Mouse (Mus musculus): ENCODE results near the gene Slc46a1.

The Slc46a1 gene

DNA sequence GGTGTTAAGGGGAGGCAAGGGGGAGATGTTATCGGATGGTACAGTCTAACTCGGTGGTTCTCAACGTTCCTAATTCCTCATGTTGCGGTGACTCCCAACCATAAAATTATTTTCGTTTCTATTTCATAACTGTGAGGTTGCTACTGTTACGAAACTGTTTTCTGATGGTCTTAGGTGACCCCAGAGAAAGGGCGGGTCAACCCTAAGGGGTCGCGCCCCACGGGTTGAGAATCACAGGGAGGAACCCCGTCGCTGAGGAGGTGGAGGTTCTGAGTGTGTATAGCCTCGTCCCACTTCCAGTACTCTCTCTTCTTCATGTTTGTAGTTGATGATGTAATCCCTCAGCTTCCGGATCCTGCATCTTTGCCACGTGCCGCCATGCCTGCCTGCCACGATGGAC lies 6.8 kb upstream of the Slc46a1 start:
- no peak for DNase-seq

GRCm38 (mm10) chr11:78461894-78462293 lies 3.6 kb upstream of the Slc46a1 start:
- DNase-seq: no peak

GRCm38 (mm10) chr11:78462669-78463068 lies 2.8 kb upstream of the Slc46a1 start:
- no peak for DNase-seq

DNA sequence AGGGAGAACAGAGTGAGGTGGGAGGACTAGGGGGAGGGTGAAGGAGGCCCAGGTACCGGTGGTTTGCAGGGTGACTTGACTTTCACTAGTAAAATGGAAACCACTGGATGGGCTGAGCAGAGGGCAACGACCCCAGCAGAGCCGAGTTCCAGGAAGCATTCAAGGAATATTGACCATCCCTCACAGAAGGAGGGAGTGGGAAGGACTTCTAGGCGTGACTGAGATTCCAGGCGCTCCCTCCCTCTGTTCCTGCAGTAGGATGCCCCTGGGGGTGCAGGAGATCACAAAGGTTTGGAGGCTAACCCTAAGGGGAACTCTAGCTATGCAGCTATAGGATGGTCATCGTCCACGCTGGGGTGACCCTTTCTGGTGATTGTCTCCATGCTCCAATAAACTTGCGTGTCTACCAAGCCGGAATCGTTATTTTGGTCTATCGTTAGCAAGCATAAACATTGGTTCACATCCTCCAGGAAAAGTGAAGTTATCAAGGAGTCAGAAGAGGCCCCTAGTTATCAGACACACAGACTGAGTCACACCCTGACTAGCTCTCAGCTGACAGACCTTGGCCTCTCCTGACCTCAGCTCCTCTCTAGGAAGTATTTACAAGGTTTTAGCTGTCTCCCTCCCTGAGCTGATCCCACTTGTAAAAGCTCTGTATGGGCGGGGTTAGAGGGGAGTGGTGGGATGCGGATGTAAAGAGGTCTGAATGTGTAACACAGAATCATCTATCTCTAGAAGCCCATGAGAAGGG lies 2.0 kb upstream of the Slc46a1 start:
- DNase-seq: no peak

- no peak for DNase-seq
Measured at GRCm38 (mm10) chr11:78465116-78465515, 381 bp upstream of the Slc46a1 start.

DNA sequence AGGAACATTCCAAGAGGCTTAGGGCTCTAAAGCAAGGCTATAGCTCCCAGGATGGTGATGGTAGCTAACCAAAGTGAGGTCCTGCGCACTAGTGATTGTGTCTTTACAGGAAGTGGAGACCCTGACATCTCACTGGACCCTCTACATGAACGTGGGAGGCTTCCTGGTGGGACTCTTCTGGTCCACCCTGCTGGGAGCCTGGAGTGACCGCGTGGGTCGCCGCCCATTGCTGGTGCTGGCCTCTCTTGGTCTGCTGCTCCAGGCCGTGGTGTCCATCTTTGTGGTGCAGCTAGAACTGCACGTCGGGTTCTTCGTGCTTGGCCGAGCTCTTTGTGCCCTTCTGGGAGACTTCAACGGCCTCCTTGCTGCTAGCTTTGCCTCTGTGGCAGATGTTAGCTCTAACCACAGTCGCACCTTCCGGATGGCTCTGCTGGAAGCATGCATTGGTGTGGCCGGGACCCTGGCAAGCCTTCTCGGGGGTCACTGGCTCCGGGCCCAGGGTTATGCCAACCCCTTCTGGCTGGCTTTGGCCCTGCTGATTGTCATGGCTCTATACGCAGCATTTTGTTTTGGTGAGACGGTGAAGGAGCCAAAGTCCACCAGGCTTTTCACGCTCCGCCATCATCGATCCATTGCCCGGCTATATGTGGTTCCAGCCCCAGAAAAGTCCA lies 880 bp downstream of the Slc46a1 start:
- DNase-seq: no peak

GRCm38 (mm10) chr11:78467515-78467914 lies 2.0 kb downstream of the Slc46a1 start:
- DNase-seq: no peak

- no peak for DNase-seq
Measured at GRCm38 (mm10) chr11:78467932-78468331, 2.4 kb downstream of the Slc46a1 start.

DNA sequence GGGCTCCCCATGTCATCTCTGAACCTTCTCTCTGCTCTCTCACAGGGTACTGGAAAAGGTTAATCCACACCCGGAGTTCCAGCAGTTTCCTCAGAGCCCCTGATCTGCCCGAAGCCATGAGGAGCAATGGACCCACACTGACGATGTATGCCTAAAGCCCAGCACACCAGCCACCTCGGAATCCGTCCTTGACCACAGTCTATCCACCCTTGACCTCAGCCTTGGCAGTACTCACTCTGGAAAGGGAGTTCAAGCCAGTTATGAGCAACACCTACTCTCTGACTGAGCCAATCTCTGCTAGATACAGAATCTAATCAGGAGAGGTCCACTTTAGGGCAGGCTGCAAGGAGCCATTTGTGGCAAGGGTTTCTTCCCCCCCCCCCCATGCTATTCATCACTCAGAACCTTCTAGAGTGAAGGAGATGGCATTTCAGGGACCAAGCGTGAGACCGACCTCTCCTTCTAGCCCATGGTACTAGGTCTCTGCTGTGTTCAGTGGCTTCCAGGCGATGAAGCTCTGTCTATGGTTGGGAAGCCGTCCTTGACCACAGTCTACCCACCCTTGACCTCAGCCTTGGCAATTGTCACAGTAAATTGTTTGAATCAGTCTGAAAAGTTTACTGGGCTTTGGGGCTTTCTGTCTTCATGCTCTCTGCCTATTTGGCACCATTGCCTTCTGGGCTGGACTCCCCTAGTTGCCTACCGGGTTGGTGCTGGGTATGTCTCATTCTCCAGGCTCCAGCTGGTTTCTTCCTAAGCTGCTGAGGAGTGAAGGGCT lies 6.0 kb downstream of the Slc46a1 start:
- DNase-seq: no peak

DNA sequence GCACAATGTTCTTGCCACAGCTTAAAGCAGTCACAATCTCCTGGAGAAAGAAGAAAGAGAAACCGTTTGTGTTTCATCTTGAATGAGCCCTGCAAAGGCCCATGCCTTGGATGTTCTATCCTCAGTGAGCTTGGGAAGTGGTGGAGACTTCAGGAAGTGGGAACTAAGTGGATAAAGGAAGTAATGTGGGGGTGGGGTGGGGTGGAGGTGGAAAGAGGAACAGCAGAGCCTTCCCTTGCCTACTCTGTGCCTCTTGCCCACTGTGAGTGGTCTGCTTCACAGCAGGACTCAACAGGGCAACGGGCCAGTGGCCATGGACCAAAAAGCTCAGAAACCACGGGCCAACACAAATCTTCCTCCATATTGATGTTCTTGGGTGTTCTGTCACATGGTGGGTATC lies 9.8 kb downstream of the Slc46a1 start:
- DNase-seq: no peak

GRCm38 (mm10) chr11:78483639-78484038 lies 18.1 kb downstream of the Slc46a1 start:
- no peak for DNase-seq

GRCm38 (mm10) chr11:78488168-78488567 lies 22.7 kb downstream of the Slc46a1 start:
- DNase-seq: peak; percentile 48 to 59

DNA sequence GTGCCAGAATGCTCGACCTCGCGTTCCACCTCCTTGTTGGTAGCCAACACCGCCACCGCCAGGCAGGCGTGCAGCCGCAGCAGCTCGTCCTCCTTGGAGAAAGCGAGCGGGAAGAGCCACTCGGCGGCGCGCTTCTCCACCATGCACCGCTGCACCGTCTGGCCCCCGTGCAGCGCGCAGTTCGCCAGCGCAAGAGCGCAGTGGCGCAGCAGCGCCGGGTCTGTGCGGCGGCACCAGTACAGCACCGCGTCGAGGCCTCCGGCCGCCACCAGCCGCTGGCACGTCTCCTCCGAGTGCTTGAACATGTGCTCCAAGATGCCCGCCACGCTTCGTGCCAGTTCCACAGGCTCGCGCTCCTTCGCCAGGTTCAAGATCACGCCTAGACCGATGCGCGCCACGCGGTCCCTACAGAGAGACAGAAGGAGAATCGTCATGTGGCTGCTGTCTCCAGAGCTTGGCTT lies 25.3 kb downstream of the Slc46a1 start:
- peak in 1 of 2 experiments; percentile 33 for DNase-seq

DNA sequence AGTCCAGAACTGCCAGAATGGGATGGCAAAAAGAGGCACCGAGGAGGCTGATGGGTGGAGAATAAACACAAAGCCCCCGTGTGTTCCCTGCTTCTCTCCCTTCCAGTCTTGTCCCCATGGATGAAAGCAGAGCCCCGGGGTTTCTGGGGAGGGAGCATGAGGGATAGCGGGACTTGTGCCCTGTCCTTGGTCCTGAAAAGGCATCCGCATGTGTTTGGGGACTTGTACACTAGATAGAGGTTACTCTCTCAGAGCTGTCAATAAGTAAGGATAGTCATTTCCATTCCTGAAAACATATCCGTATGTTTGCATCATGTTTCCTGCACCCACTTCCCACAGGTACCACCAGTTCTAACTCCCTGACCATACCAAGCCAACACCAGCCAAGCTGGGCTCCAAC lies 30.4 kb downstream of the Slc46a1 start:
- no peak for DNase-seq

GRCm38 (mm10) chr11:78497071-78497541 lies 31.6 kb downstream of the Slc46a1 start:
- DNase-seq: peak; percentile 17 to 46

DNA sequence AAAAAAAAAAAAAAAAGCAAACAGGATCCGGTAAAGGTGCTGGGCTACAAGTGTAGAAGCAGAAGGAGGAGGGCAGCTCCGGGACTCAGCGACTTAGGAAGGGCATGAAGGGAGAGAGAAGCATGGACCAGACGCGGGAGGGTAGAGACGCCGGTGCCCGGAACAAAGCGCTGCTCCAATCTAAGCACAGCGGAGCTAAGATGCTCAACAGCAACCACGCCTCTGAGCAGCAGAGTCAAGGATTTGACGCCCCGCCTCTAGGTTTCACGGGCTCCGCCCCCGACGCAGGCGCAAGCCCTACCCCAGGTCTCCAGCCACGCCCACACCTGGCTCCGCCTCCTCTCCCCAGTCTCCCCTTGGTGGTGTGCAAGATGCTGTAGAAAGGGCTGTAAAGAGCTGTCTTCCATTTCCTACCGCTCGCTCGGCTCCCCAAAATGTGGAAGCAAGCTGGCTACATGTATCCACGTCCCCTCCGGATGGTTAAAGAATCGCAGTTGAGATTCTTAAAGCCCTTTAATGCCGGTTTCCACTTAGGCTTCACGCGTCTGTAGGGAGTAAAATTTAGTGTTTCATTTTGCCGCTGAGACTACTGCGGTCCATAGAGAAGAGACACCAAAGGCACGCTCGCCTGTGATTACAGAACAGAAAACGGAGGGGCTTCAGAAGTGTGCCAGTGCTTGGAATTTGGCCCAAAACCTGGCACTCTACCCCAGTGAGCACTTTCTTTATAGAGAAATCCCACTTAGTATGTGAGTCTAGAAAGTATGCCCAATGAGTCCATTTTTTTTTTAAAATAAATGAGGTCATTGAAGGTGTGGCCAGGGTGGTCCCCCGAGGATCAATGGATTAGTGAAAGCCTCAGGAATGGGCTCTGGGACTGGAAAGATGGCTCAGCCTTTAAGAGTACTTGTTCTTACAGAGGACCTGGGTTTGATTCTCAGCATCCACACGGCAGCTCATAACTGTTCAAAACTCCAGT lies 32.3 kb downstream of the Slc46a1 start, which contains the start of gene Sarm1:
Sarm1 (minus strand) TSS at position 211 of the 979 bp plus-strand sequence.
- DNase-seq: peak; percentile 99

DNA sequence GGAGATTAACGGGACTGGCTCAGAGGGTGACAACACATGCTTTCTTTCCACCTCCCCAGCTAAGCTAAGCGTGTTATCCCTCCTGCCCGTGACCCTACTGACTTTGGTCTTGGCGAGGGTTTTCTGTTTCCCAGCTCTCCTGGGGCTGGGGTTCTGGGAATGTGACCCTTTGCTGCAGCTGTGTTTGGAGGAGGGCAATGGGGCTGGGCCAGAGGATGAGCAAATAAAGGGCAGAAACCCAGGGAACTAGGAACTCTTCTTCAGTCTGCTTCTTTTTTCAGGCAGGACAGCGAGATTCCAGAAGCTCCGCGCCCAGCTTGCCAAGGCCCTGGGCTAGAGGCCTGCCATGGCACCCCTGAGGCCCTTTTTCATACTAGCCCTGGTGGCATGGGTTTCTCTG lies 33.5 kb downstream of the Slc46a1 start, which contains the start of gene Vtn:
Vtn (plus strand) TSS at position 88 of the 400 bp plus-strand sequence.
- no peak for DNase-seq

DNA sequence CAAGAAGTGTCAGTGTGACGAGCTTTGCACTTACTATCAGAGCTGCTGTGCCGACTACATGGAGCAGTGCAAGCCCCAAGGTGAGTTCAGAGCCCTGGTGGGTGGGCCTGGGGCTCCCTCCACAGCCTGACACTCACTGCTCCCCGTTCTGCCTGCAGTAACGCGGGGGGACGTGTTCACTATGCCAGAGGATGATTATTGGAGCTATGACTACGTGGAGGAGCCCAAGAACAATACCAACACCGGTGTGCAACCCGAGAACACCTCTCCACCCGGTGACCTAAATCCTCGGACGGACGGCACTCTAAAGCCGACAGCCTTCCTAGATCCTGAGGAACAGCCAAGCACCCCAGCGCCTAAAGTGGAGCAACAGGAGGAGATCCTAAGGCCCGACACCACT lies 34.0 kb downstream of the Slc46a1 start:
- DNase-seq: no peak

GRCm38 (mm10) chr11:78500623-78501202 lies 35.2 kb downstream of the Slc46a1 start:
- DNase-seq: no peak

DNA sequence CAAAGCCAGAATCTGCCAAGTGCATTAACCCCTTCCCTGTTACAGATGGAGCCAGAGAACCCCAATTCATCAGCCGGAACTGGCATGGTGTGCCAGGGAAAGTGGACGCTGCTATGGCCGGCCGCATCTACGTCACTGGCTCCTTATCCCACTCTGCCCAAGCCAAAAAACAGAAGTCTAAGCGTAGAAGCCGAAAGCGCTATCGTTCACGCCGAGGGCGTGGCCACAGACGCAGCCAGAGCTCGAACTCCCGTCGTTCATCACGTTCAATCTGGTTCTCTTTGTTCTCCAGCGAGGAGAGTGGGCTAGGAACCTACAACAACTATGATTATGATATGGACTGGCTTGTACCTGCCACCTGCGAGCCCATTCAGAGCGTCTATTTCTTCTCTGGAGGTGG lies 36.0 kb downstream of the Slc46a1 start:
- no peak for DNase-seq

DNA sequence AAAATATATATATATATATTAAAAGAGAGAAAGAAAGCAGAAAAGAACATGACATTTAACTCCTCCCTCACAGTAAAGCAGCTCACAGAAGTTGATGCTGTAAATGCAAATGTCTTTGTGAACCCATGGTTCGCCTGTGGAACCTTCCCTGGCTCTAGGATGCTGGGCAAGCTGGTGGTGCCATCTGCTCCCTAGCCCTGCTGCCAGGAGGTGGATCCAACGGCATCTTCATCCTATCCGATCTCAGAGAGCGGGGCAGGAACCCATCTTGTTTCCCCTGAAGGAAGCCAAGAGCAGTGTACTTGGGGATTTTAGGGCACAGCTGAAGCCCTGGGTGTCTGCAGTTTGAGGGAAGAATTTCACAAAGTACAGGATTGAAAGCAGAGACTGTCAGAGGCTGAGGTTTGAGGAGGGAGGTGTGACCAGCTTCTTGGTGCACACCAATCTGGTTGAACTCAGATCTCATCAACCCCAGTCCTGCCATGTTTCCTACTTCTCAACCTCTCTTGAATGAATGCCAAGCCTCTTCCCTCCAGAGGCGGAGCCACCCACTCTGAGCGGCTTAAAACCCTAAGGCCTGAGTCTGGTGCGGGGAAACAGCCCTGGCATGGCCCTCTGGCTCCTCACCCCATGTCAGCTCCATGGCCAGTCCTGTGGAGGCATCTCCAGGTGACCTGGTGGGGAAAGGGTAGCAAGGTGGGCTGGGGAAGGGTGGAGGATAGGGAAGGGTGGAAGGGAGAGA lies 37.6 kb downstream of the Slc46a1 start, which contains the start of gene Sebox:
Sebox (plus strand) TSS at position 539 of the 742 bp plus-strand sequence.
- no peak for DNase-seq

Measured in thymus, postnatal 36 days (tissue).